ENCODE assay signal across 8 mouse cellular contexts in genomic region chr10:30600094-30600534, GRCm38 (mm10). TPM values are rescaled to one million over a fixed set of nuclear protein-coding genes. Genes with fewer than 3 reads are reported as not detected.
DNase-seq lines count a peak whose midpoint lies in the region; ATAC-seq and TF ChIP-seq lines count a peak whose summit lies in the region.

No protein-coding gene starts in this region.

- TF ChIP-seq CTCF in spleen, adult 2 months (IDR thresholded peaks at IDR 0.05; ENCODE audit: extremely low read depth, insufficient read depth, insufficient read length, insufficient replicate concordance): no peak
- no peak for TF ChIP-seq CTCF in hindbrain, postnatal 0 days (IDR thresholded peaks at IDR 0.05; ENCODE audit: low read depth)

- DNase-seq in cerebellum, adult 11-12 months: no peak
- no peak for DNase-seq in spleen, adult 2 months (ENCODE audit: low read depth in 1 of 2, low spot score in 2 of 2)
- DNase-seq in spleen, postnatal 4 days (ENCODE audit: low spot score in 2 of 2): no peak
- DNase-seq in hindbrain, postnatal 0 days (ENCODE audit: low spot score): peak; percentile 26
- no peak for DNase-seq in urinary bladder, adult 2 months (ENCODE audit: low spot score)
- no peak for DNase-seq in adipocyte (ENCODE audit: low spot score)

- ATAC-seq in cerebellum, adult (ENCODE audit: insufficient number of reproducible peaks, low FRiP score, low TSS enrichment): peak; percentile 68
- peak; percentile 41 for ATAC-seq in hindbrain, postnatal 0 days
- peak; percentile 90 for ATAC-seq in midbrain, embryonic 16.5 days

- H3K4me2 ChIP-seq in hindbrain, postnatal 0 days (ENCODE audit: low read depth, low read length): peak overlapping the region; percentile 62
- H3K4me2 ChIP-seq in midbrain, embryonic 16.5 days (ENCODE audit: low read length): peak overlapping the region; percentile 88

- 1% methylated on average over 27 of the region's 27 CpGs for WGBS in spleen, adult 2 months
- WGBS in hindbrain, postnatal 0 days: under 1% methylated on average over 21 of the region's 27 CpGs
- WGBS in midbrain, embryonic 16.5 days: 0% methylated on average over 22 of the region's 27 CpGs

- peaks cover 2% of the 10 kb centered on the region for H3K4me1 ChIP-seq in spleen, adult 2 months (ENCODE audit: control insufficient read depth, insufficient read depth, insufficient read length)
- H3K4me1 ChIP-seq in hindbrain, postnatal 0 days (ENCODE audit: insufficient read depth, low read length): peaks cover 7% of the 10 kb centered on the region; the same call in 1 of the 2 replicates
- peaks cover 20% of the 10 kb centered on the region for H3K4me1 ChIP-seq in midbrain, embryonic 16.5 days (ENCODE audit: control insufficient read depth, insufficient read depth, low read length)

- H3K9me3 ChIP-seq in hindbrain, postnatal 0 days (ENCODE audit: low read length): no peaks in the 10 kb centered on the region
- H3K9me3 ChIP-seq in midbrain, embryonic 16.5 days (replicated peaks; ENCODE audit: control insufficient read depth, low read length, poor library complexity, severe bottlenecking): no peaks in the 10 kb centered on the region

- H3K9ac ChIP-seq in hindbrain, postnatal 0 days (replicated peaks; ENCODE audit: low read length): peak overlapping the region; percentile 79
- peak overlapping the region; percentile 91 for H3K9ac ChIP-seq in midbrain, embryonic 16.5 days (ENCODE audit: low read depth, low read length)

- H3K27ac ChIP-seq in spleen, adult 2 months (ENCODE audit: insufficient read depth, low read length): peak overlapping the region; percentile 83
- peak overlapping the region; percentile 83 for H3K27ac ChIP-seq in hindbrain, postnatal 0 days
- peak overlapping the region; percentile 88 for H3K27ac ChIP-seq in midbrain, embryonic 16.5 days (ENCODE audit: low read length)

- TF ChIP-seq POLR2A in spleen, adult 2 months (IDR thresholded peaks at IDR 0.05; ENCODE audit: low read depth, low read length): no peak

- 0 out of 2 replicates have a peak, but pooled peaks cover 1% of the 10 kb centered on the region for H3K36me3 ChIP-seq in spleen, adult 2 months (ENCODE audit: control insufficient read depth, insufficient read depth, low read length)
- H3K36me3 ChIP-seq in hindbrain, postnatal 0 days (ENCODE audit: insufficient read depth, low read length): peaks cover 5% of the 10 kb centered on the region; the same call in 1 of the 2 replicates
- no peaks in the 10 kb centered on the region for H3K36me3 ChIP-seq in midbrain, embryonic 16.5 days (ENCODE audit: control insufficient read depth, insufficient read depth, low read length)

- peak overlapping the region; percentile 94 for H3K4me3 ChIP-seq in spleen, adult 2 months (ENCODE audit: extremely low read depth, insufficient read depth, insufficient read length)
- H3K4me3 ChIP-seq in hindbrain, postnatal 0 days (ENCODE audit: low read length): peak overlapping the region; percentile 90
- peak overlapping the region; percentile 91 for H3K4me3 ChIP-seq in midbrain, embryonic 16.5 days (ENCODE audit: low read depth, low read length)

- no peaks in the 10 kb centered on the region for H3K27me3 ChIP-seq in spleen, adult 2 months (ENCODE audit: control insufficient read depth, insufficient read depth, low read length)
- H3K27me3 ChIP-seq in hindbrain, postnatal 0 days (ENCODE audit: insufficient read depth, low read length): no peaks in the 10 kb centered on the region
- no peaks in the 10 kb centered on the region for H3K27me3 ChIP-seq in midbrain, embryonic 16.5 days (ENCODE audit: control insufficient read depth, insufficient read depth, low read depth, low read length)

RNA-seq across cellular contexts. Expression of gene Trmt11, which starts 0.4 kb away (rescaled TPM):
- 0.54 and 0.76 TPM in 2 replicates for polyA plus RNA-seq in spleen, adult 2 months (2012; rRNA removed)
- 4.5 and 4.9 TPM in 2 replicates for total RNA-seq in hindbrain, postnatal 0 days (2014; rRNA removed)
- 16.7 and 20.0 TPM in 2 replicates for polyA plus RNA-seq in hindbrain, postnatal 0 days (2015; fragmentation: Nextera tagmentation; extraction: Ambion mirVana)
- polyA plus RNA-seq in midbrain, embryonic 16.5 days (2015; fragmentation: Nextera tagmentation; extraction: Ambion mirVana): 20.3 and 21.6 TPM in 2 replicates
- 4.3 and 5.0 TPM in 2 replicates for polyA plus RNA-seq in urinary bladder, adult 2 months (2012; rRNA removed)

RNA-seq across cellular contexts. Expression of gene Hint3, which starts 29.3 kb away (rescaled TPM):
- 3.6 and 4.8 TPM in 2 replicates for polyA plus RNA-seq in spleen, adult 2 months (2012; rRNA removed)
- total RNA-seq in hindbrain, postnatal 0 days (2014; rRNA removed): 19.9 and 24.4 TPM in 2 replicates
- polyA plus RNA-seq in hindbrain, postnatal 0 days (2015; fragmentation: Nextera tagmentation; extraction: Ambion mirVana): 15.9 and 16.4 TPM in 2 replicates
- polyA plus RNA-seq in midbrain, embryonic 16.5 days (2015; fragmentation: Nextera tagmentation; extraction: Ambion mirVana): 19.6 and 20.2 TPM in 2 replicates
- polyA plus RNA-seq in urinary bladder, adult 2 months (2012; rRNA removed): 26.0 and 29.4 TPM in 2 replicates
